Mouse (Mus musculus) kidney, postnatal 0 days (tissue): ENCODE measurements around the gene Car15. TPM values are rescaled to one million over a fixed set of nuclear protein-coding genes. Genes with fewer than 3 reads are reported as not detected.

Experiments used
- ATAC-seq: fragments of 200-750 bp; cut with Nextera tagmentation; replicated peaks from 2 replicates; pipeline ENCODE4 v1.8.0; 2017; ENCODE audit warnings: low read depth, moderate number of reproducible peaks, moderate TSS enrichment, moderate library complexity; ENCODE audit not compliant: low FRiP score
- DNase-seq: peaks from one replicate; pipeline ENCODE4 v3.0.0-alpha.2; 2016; ENCODE audit warnings: low spot score
- H3K27ac ChIP-seq: fragments of 300-500 bp; sonication (generic); 2 replicates; pipeline ENCODE4 v1.5.1; 2014; ENCODE audit warnings: mild to moderate bottlenecking
- H3K27me3 ChIP-seq: fragments of 300-500 bp; sonication (generic); 2 replicates; pipeline ENCODE4 v1.6.1; 2014; ENCODE audit warnings: low read length, mixed read lengths; ENCODE audit not compliant: insufficient read depth
- H3K36me3 ChIP-seq: fragments of 300-500 bp; sonication (generic); 2 replicates; pipeline ENCODE4 v1.6.1; 2014; ENCODE audit warnings: low read length, mixed read lengths; ENCODE audit not compliant: insufficient read depth
- H3K4me1 ChIP-seq: fragments of 300-500 bp; sonication (generic); replicated peaks from 2 replicates; pipeline ENCODE4 v1.6.1; 2014; ENCODE audit warnings: antibody characterized with exemption, low read length, mixed read lengths; ENCODE audit not compliant: insufficient read depth
- H3K4me2 ChIP-seq: fragments of 300-500 bp; sonication (generic); 2 replicates; pipeline ENCODE4 v1.6.1; 2014; ENCODE audit warnings: mild to moderate bottlenecking, low read length, moderate library complexity, mixed read lengths
- H3K4me3 ChIP-seq: fragments of 300-500 bp; sonication (generic); replicated peaks from 2 replicates; pipeline ENCODE4 v1.5.1; 2014; ENCODE audit warnings: low read depth, low read length
- H3K9ac ChIP-seq: fragments of 300-500 bp; sonication (generic); 2 replicates; pipeline ENCODE4 v1.6.1; 2014; ENCODE audit warnings: low read depth, low read length
- H3K9me3 ChIP-seq: fragments of 300-500 bp; sonication (generic); replicated peaks from 2 replicates; pipeline ENCODE4 v1.6.1; 2016; ENCODE audit warnings: low read length, inconsistent platforms, mixed read lengths
- CTCF ChIP-seq: IDR thresholded peaks from 2 replicates; pipeline ENCODE4 v1.5.1; 2016; ENCODE audit warnings: antibody characterized with exemption, low read depth, mild to moderate bottlenecking, moderate library complexity
- WGBS: fragments of 180-500 bp; shearing (Covaris S2); extraction: QIAGEN DNeasy Blood & Tissue Kit; methylation state at CpG from one replicate; pipeline ENCODE4 v1.1.7; 2014; 5-methylcytosine and 5-hydroxymethylcytosine counted together
- polyA plus RNA-seq: library from polyadenylated mRNA; unstranded; fragments of >200 nt; fragmentation: Nextera tagmentation; extraction: Ambion mirVana; gene quantifications from 2 replicates; pipeline ENCODE4 v1.2.1, GENCODE M21; 2015

The Car15 gene
- 131 and 147 TPM in 2 replicates for polyA plus RNA-seq

DNA sequence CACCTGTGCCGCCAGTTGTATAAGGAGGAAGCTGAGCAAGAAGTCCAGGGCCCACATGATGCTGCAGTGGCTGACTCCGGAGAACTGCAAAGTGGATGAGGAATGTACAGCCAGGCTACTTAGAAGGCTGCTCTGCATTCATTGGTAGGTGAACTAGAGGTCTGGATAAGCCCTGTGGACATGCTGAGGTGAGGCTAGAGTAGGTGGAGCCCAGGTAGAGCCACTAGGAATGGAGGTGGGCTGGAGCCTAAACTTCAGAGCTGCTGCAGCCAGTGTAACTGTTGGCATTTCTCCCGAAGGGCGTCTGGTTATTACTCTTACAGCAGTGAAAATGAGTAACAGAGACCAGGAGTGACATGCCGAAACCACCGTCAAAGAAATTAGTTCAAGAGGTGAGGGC, at the start of gene Car15:
Gene Car15, minus strand, starts transcription at position 314 of the 400 bp plus-strand sequence.
- DNase-seq (no peak), ATAC-seq (no peak)
- peaks cover 25% of the 10 kb centered on the region for H3K27me3 ChIP-seq
- 78% methylated on average over 6 of the region's 6 CpGs for WGBS
- no peaks in the 10 kb centered on the region for H3K9me3 ChIP-seq
- H3K27ac ChIP-seq = no peak within 1 kb of the TSS
- H3K9ac ChIP-seq = no peak within 1 kb of the TSS
- no peaks in the 10 kb centered on the region; the same call in 1 of the 2 replicates for H3K4me1 ChIP-seq
- H3K4me2 ChIP-seq = no peak within 1 kb of the TSS
- TF ChIP-seq CTCF = no peak
- no peak within 1 kb of the TSS for H3K4me3 ChIP-seq
- peaks cover 23% of the 10 kb centered on the region for H3K36me3 ChIP-seq

DNA sequence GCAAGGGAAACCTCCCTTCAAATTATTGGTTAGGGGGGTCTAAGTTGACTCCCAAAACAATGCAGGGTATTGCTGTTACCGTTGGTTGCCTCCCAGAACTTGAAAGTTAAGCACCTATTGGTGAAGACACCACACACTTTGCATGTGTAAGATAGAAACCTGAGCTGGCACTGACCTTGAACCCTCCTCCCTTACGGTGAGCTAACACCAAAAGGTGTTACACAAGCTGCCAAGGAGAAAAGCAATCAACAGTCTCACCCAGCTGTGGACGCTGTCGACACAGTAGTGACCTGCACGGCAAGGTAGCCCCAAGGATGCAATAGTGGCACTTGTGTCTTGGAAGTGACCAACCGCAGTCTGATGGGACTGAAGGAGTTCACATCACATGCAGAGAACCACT, 46.0 kb upstream of the Car15 start:
- no peak overlapping the region for H3K4me3 ChIP-seq
- no peak overlapping the region for H3K27ac ChIP-seq
- WGBS = 63% methylated on average over 6 of the region's 6 CpGs
- H3K36me3 ChIP-seq = 0 out of 2 replicates have a peak, but pooled peaks cover 2% of the 10 kb centered on the region
- no peaks in the 10 kb centered on the region for H3K9me3 ChIP-seq
- TF ChIP-seq CTCF = no peak
- ATAC-seq (no peak), DNase-seq (no peak)
- H3K4me2 ChIP-seq = no peak overlapping the region
- H3K9ac ChIP-seq = no peak overlapping the region
- no peaks in the 10 kb centered on the region for H3K27me3 ChIP-seq
- no peaks in the 10 kb centered on the region for H3K4me1 ChIP-seq

DNA sequence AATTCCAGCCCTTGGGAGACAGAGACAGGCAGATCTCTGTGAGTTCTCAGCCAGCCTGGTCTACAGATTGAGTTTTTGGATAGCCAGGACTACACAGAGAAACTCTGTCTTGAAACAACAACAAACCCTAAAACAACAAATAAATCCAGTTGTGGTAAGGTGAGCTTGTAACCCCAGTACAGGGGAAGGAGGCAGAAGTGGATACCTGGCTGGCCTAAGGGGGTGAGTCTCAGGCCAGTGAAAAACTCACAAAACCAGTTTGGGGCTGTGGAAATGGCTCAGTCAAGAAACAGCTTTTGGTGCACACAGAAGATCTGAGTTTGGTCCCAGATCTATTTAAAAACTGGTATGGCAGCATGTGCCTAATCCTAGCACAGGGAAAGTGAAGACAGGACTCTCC, 44.0 kb upstream of the Car15 start:
- H3K27me3 ChIP-seq = no peaks in the 10 kb centered on the region
- no peaks in the 10 kb centered on the region for H3K4me1 ChIP-seq
- DNase-seq (no peak), ATAC-seq (no peak)
- no peak overlapping the region for H3K4me2 ChIP-seq
- no peak for TF ChIP-seq CTCF
- H3K27ac ChIP-seq = no peak overlapping the region
- no peak overlapping the region for H3K9ac ChIP-seq
- no peaks in the 10 kb centered on the region for H3K9me3 ChIP-seq
- H3K36me3 ChIP-seq = 0 out of 2 replicates have a peak, but pooled peaks cover 2% of the 10 kb centered on the region
- no peak overlapping the region for H3K4me3 ChIP-seq

DNA sequence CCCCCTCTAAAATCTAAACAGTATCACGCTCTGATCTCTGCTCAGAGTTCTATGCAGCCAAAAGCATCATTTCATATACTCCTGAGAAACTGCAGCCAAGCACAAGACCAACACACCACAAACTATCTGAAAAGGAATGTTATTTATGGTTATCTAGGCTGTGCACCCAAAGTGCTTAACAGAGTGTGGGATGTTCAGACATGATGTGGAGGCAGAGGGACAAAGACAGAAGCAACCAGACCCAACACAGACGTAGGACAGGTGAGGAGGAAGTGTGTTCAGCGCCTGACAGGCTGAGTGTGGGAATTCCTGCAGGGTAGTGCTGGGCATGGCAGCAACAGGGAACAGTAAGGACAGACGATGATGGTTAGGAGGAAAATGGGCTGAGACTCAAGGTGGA, 41.4 kb upstream of the Car15 start:
- ATAC-seq = no peak
- Histone ChIP-seq H3K27ac (no peak overlapping the region), H3K4me2 (no peak overlapping the region), H3K4me1 (no peaks in the 10 kb centered on the region), H3K4me3 (no peak overlapping the region), H3K27me3 (no peaks in the 10 kb centered on the region), H3K9ac (no peak overlapping the region), H3K9me3 (no peaks in the 10 kb centered on the region), H3K36me3 (0 out of 2 replicates have a peak, but pooled peaks cover 2% of the 10 kb centered on the region)
- WGBS = 94% methylated on average over 4 of the region's 4 CpGs
- no peak for TF ChIP-seq CTCF
- DNase-seq = no peak

DNA sequence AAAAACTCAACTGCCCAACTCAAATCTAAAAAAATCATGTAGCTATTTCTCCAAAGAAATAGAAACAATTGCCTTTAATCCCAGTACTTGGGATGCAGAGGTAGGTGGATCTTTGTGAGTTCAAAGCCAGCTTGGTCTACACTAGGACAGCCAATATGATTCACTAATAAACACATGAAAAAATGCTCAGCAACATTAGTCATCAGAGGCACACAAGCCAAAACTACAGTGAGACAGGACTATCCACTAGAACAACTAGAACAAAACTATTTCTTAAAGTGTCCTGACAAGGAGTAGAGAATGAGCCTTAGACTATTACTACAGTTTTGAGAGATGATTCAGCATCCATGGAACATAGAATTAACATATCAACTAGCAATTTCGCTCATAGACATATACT, 37.9 kb upstream of the Car15 start:
- Histone ChIP-seq H3K27ac (no peak overlapping the region), H3K9me3 (no peaks in the 10 kb centered on the region), H3K36me3 (0 out of 2 replicates have a peak, but pooled peaks cover 11% of the 10 kb centered on the region), H3K4me3 (no peak overlapping the region), H3K4me2 (no peak overlapping the region), H3K4me1 (no peaks in the 10 kb centered on the region), H3K9ac (no peak overlapping the region), H3K27me3 (no peaks in the 10 kb centered on the region)
- no peak for ATAC-seq
- no peak for DNase-seq
- 95% methylated on average over 1 of the region's 1 CpGs for WGBS
- TF ChIP-seq CTCF = no peak

DNA sequence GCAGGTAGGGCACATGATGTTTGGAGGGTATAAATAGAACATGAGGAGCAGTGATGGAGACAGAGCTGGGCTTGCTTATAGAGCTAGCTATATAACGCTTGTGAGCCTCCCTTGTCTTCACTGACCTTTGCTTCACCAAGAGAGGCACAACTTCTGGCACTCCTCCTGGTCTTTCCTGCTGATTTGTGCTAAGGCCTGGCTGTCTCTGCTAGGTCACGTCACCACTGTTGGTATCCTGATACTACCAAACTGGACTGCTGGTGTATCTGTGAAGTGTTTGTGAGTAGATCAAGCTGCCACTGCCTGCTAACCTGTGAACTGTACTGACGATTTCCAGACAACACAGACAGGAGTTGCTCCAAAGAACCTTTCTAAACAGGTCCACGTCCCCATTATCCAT, 37.0 kb upstream of the Car15 start:
- Histone ChIP-seq H3K27me3 (no peaks in the 10 kb centered on the region), H3K27ac (no peak overlapping the region), H3K4me3 (no peak overlapping the region), H3K4me2 (no peak overlapping the region), H3K36me3 (peaks cover 18% of the 10 kb centered on the region; the same call in 1 of the 2 replicates), H3K9me3 (no peaks in the 10 kb centered on the region), H3K4me1 (no peaks in the 10 kb centered on the region), H3K9ac (no peak overlapping the region)
- DNase-seq (no peak), ATAC-seq (no peak)
- WGBS = 73% methylated on average over 4 of the region's 4 CpGs
- no peak for TF ChIP-seq CTCF

DNA sequence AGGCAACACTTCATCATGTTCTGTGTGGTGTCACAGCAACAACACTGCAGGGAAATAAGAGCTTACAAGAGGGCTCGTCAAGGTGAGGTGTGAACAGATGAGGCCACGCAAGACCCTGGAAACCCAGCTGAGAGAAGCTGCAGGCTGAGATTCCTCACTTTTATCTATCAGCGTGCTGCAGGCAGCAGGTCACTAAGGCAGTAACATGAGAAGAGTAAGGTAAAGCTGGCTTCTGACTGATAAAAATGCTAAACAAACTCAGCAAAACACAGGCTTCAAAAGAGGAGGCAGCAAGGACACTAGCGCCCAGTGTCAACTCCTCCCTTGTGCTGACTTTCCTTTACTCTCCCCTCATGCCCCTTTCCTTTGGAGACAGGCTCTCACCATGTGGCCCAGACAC, 34.8 kb upstream of the Car15 start:
- DNase-seq = no peak
- WGBS = 40% methylated on average over 4 of the region's 4 CpGs
- ATAC-seq = no peak
- no peak overlapping the region for H3K4me3 ChIP-seq
- H3K4me2 ChIP-seq = no peak overlapping the region
- H3K4me1 ChIP-seq = no peaks in the 10 kb centered on the region
- no peak overlapping the region for H3K27ac ChIP-seq
- H3K9me3 ChIP-seq = no peaks in the 10 kb centered on the region
- TF ChIP-seq CTCF = no peak
- H3K27me3 ChIP-seq = no peaks in the 10 kb centered on the region
- H3K36me3 ChIP-seq = peaks cover 24% of the 10 kb centered on the region; the same call in 1 of the 2 replicates
- no peak overlapping the region for H3K9ac ChIP-seq
